Mouse (Mus musculus) embryo, embryonic 10.5 days (tissue): ENCODE data around the gene Olfr905.

Source experiments
- DNase-seq: peaks from one replicate; pipeline ENCODE4 v3.0.0-alpha.2; 2015; ENCODE audit warnings: low spot score

Olfr905 gene

GRCm38 (mm10) chr9:38470807-38471206 is at the start of gene Olfr905:
Gene Olfr905, plus strand, starts transcription at chr9:38471107.
- DNase-seq = no peak

- DNase-seq = no peak
Measured at GRCm38 (mm10) chr9:38423801-38424200, 47.1 kb upstream of the Olfr905 start.

GRCm38 (mm10) chr9:38427026-38427425 is 43.9 kb upstream of the Olfr905 start:
- no peak for DNase-seq

- no peak for DNase-seq
Measured at GRCm38 (mm10) chr9:38429155-38429554, 41.8 kb upstream of the Olfr905 start, which contains the start of gene Olfr901. Gene Olfr901, plus strand, starts transcription at chr9:38429455.

- DNase-seq = no peak
Measured at GRCm38 (mm10) chr9:38447352-38447751, 23.6 kb upstream of the Olfr905 start, which contains the start of gene Olfr902. Gene Olfr902, plus strand, starts transcription at chr9:38447652.

- DNase-seq = no peak
Measured at GRCm38 (mm10) chr9:38462844-38463243, 8.1 kb upstream of the Olfr905 start, which contains the start of gene Olfr904. Gene Olfr904, plus strand, starts transcription at chr9:38463144.

GRCm38 (mm10) chr9:38486785-38487184 is 15.9 kb downstream of the Olfr905 start, which contains the start of gene Olfr906:
Gene Olfr906, plus strand, starts transcription at chr9:38487085.
- no peak for DNase-seq

GRCm38 (mm10) chr9:38495501-38495900 is 24.6 kb downstream of the Olfr905 start, which contains the start of gene Olfr907:
Gene Olfr907, plus strand, starts transcription at chr9:38495801.
- DNase-seq = no peak

- DNase-seq = no peak
Measured at GRCm38 (mm10) chr9:38512353-38512752, 41.4 kb downstream of the Olfr905 start.

- no peak for DNase-seq
Measured at GRCm38 (mm10) chr9:38521280-38521679, 50.4 kb downstream of the Olfr905 start, which contains the start of gene Olfr911-ps1. Gene Olfr911-ps1, plus strand, starts transcription at chr9:38521580.
